Mouse (Mus musculus): Measurements from ENCODE around the gene Olr1.

Gene Olr1

GRCm38 (mm10) chr6:129507024-129507423 is at the start of gene Olr1:
TSS of gene Olr1 (minus strand) at chr6:129507165.
- no peak for DNase-seq

GRCm38 (mm10) chr6:129548009-129548408 is 41.0 kb upstream of the Olr1 start:
- DNase-seq, result no peak

- DNase-seq, result no peak
These were observed 40.3 kb upstream of the Olr1 start for GRCm38 (mm10) chr6:129547277-129547676.

GRCm38 (mm10) chr6:129543709-129544606 is 37.0 kb upstream of the Olr1 start:
- DNase-seq, result peak; percentile 92

GRCm38 (mm10) chr6:129542540-129542939 is 35.6 kb upstream of the Olr1 start:
- DNase-seq, result no peak

GRCm38 (mm10) chr6:129541931-129542330 is 35.0 kb upstream of the Olr1 start:
- no peak for DNase-seq

GRCm38 (mm10) chr6:129538555-129538954 is 31.6 kb upstream of the Olr1 start:
- DNase-seq, result no peak

GRCm38 (mm10) chr6:129535723-129536122 is 28.8 kb upstream of the Olr1 start:
- no peak for DNase-seq

- no peak for DNase-seq
These were observed 27.7 kb upstream of the Olr1 start for GRCm38 (mm10) chr6:129534627-129535190.

- no peak for DNase-seq
These were observed 27.1 kb upstream of the Olr1 start for GRCm38 (mm10) chr6:129534057-129534456.

- peak; percentile 99 for DNase-seq
These were observed 26.2 kb upstream of the Olr1 start, which contains the start of gene Gabarapl1 for GRCm38 (mm10) chr6:129532942-129533860. TSS of gene Gabarapl1 (plus strand) at chr6:129533160.

- peak; percentile 98 for DNase-seq
These were observed 25.6 kb upstream of the Olr1 start for GRCm38 (mm10) chr6:129532556-129532941.

GRCm38 (mm10) chr6:129530261-129530660 is 23.3 kb upstream of the Olr1 start:
- no peak for DNase-seq

- no peak for DNase-seq
These were observed 22.6 kb upstream of the Olr1 start for GRCm38 (mm10) chr6:129529605-129530004.

GRCm38 (mm10) chr6:129527416-129527815 is 20.5 kb upstream of the Olr1 start:
- no peak for DNase-seq

- no peak for DNase-seq
These were observed 19.1 kb upstream of the Olr1 start for GRCm38 (mm10) chr6:129526069-129526468.

GRCm38 (mm10) chr6:129517752-129518408 is 10.9 kb upstream of the Olr1 start:
- DNase-seq, result no peak

- DNase-seq, result no peak
These were observed 9.4 kb upstream of the Olr1 start for GRCm38 (mm10) chr6:129516388-129516787.

- no peak for DNase-seq
These were observed 8.1 kb upstream of the Olr1 start for GRCm38 (mm10) chr6:129515068-129515467.

GRCm38 (mm10) chr6:129514376-129514775 is 7.4 kb upstream of the Olr1 start:
- DNase-seq, result no peak

GRCm38 (mm10) chr6:129513409-129513808 is 6.4 kb upstream of the Olr1 start:
- no peak for DNase-seq

GRCm38 (mm10) chr6:129512868-129513267 is 5.9 kb upstream of the Olr1 start:
- no peak for DNase-seq

- DNase-seq, result no peak
These were observed 5.4 kb upstream of the Olr1 start, which contains the start of gene Tmem52b for GRCm38 (mm10) chr6:129512367-129512766. TSS of gene Tmem52b (plus strand) at chr6:129512555.
